Mouse (Mus musculus): ENCODE results near the gene Shisa5. TPM values are rescaled to one million over a fixed set of nuclear protein-coding genes. Genes with fewer than 3 reads are reported as not detected.

Shisa5 gene
- total and polyA plus RNA-seq, 3 experiments = 41.0 to 71.7 TPM; not detected in 1

- Histone ChIP-seq H3K36me3 (ENCODE audit: control insufficient read depth in 1 of 2, insufficient read depth in 2 of 2, low read length in 2 of 2) (peaks cover 0 to 26% of the 10 kb centered on the region in 2 experiments; a peak in 2 of 4 replicates), H3K4me1 (ENCODE audit: control insufficient read depth in 1 of 2, insufficient read depth in 2 of 2, low read length in 2 of 2) (peaks cover 5 to 32% of the 10 kb centered on the region in 2 experiments), H3K9ac (ENCODE audit: control insufficient read depth, low read depth, low read length, poor library complexity, severe bottlenecking) (peak overlapping the region; percentile 74), H3K79me2 (ENCODE audit: control insufficient read depth, insufficient read depth, low read length, poor library complexity) (peaks cover 4% of the 10 kb centered on the region), H3K9me3 (replicated peaks; ENCODE audit: insufficient read depth, low read length) (no peaks in the 10 kb centered on the region), H3K27me3 (ENCODE audit: control insufficient read depth in 1 of 2, insufficient read depth in 2 of 2, low read length in 2 of 2) (no peaks in the 10 kb centered on the region), H3K4me3 (ENCODE audit: control insufficient read depth in 1 of 2, insufficient read depth in 1 of 2, low read depth in 2 of 2, low read length in 2 of 2) (peak overlapping the region; percentile 35 to 57), H3K27ac (ENCODE audit: control insufficient read depth, low read depth, low read length) (peak overlapping the region; percentile 81)
- no peak for DNase-seq (ENCODE audit: low read depth, low spot score)
- TF ChIP-seq POLR2AphosphoS2 (IDR thresholded peaks at IDR 0.05; ENCODE audit: low read length) (no peak), SMC3 (IDR thresholded peaks at IDR 0.05; ENCODE audit: low read depth, low read length) (no peak), UBTF (IDR thresholded peaks at IDR 0.05; ENCODE audit: borderline replicate concordance, insufficient read depth, low read depth, low read length) (no peak), GATA1 (IDR thresholded peaks at IDR 0.05; ENCODE audit: low read depth, low read length) (no peak), ZMIZ1 (IDR thresholded peaks at IDR 0.05; ENCODE audit: low read depth, low read length) (no peak), BHLHE40 (IDR thresholded peaks at IDR 0.05; ENCODE audit: borderline replicate concordance, low read depth, low read length) (no peak), ZC3H11A (IDR thresholded peaks at IDR 0.05; ENCODE audit: low read depth, low read length) (no peak), KAT2A (conservative IDR thresholded peaks at IDR 0.05; ENCODE audit: low read depth, low read length) (no peak), SIN3A (IDR thresholded peaks at IDR 0.05; ENCODE audit: low read length) (no peak), MAX (IDR thresholded peaks at IDR 0.05; ENCODE audit: low read length) (no peak), TCF12 (IDR thresholded peaks at IDR 0.05; ENCODE audit: low read depth, low read length) (no peak), CHD2 (IDR thresholded peaks at IDR 0.05; ENCODE audit: low read length) (no peak), E2F4 (IDR thresholded peaks at IDR 0.05; ENCODE audit: borderline replicate concordance, low read depth, low read length) (no peak), HCFC1 (IDR thresholded peaks at IDR 0.05; ENCODE audit: low read depth, low read length) (no peak), MXI1 (IDR thresholded peaks at IDR 0.05; ENCODE audit: low read depth, low read length) (no peak), ZKSCAN1 (IDR thresholded peaks at IDR 0.05; ENCODE audit: low read depth, low read length) (no peak)
These were observed 17.1 kb downstream of the Shisa5 start for GRCm38 (mm10) chr9:109055271-109056030.

- H3K9me3 ChIP-seq (replicated peaks; ENCODE audit: insufficient read depth, low read length) = no peaks in the 10 kb centered on the region
- no peak for DNase-seq (ENCODE audit: low read depth, low spot score)
- H3K4me1 ChIP-seq (ENCODE audit: control insufficient read depth in 1 of 2, insufficient read depth in 2 of 2, low read length in 2 of 2) = peaks cover 5 to 32% of the 10 kb centered on the region in 2 experiments
- peaks cover 0 to 26% of the 10 kb centered on the region in 2 experiments; a peak in 2 of 4 replicates for H3K36me3 ChIP-seq (ENCODE audit: control insufficient read depth in 1 of 2, insufficient read depth in 2 of 2, low read length in 2 of 2)
- H3K9ac ChIP-seq (ENCODE audit: control insufficient read depth, low read depth, low read length, poor library complexity, severe bottlenecking) = no peak overlapping the region
- no peaks in the 10 kb centered on the region for H3K27me3 ChIP-seq (ENCODE audit: control insufficient read depth in 1 of 2, insufficient read depth in 2 of 2, low read length in 2 of 2)
- H3K27ac ChIP-seq (ENCODE audit: control insufficient read depth, low read depth, low read length) = no peak overlapping the region
- peaks cover 4% of the 10 kb centered on the region for H3K79me2 ChIP-seq (ENCODE audit: control insufficient read depth, insufficient read depth, low read length, poor library complexity)
- TF ChIP-seq USF2 (IDR thresholded peaks at IDR 0.05; ENCODE audit: borderline replicate concordance in 1 of 2, insufficient read depth in 1 of 2, low read depth in 1 of 2, low read length in 2 of 2) (no peak), CTCF (IDR thresholded peaks at IDR 0.05 in 2 of 3, conservative IDR thresholded peaks at IDR 0.05 in 1 of 3; ENCODE audit: control insufficient read depth in 1 of 3, insufficient read depth in 1 of 3, low read depth in 2 of 3, low read length in 3 of 3, poor library complexity in 1 of 3, severe bottlenecking in 1 of 3) (no peak), CHD1 (IDR thresholded peaks at IDR 0.05; ENCODE audit: low read depth, low read length) (no peak), GATA1 (IDR thresholded peaks at IDR 0.05; ENCODE audit: low read depth, low read length) (no peak), MYC (IDR thresholded peaks at IDR 0.05; ENCODE audit: low read depth, low read length) (no peak), NRF1 (IDR thresholded peaks at IDR 0.05; ENCODE audit: insufficient read depth, low read depth, low read length, poor library complexity, severe bottlenecking) (no peak)
- no peak overlapping the region for H3K4me3 ChIP-seq (ENCODE audit: control insufficient read depth in 1 of 2, insufficient read depth in 1 of 2, low read depth in 2 of 2, low read length in 2 of 2)
These were observed 17.8 kb downstream of the Shisa5 start for GRCm38 (mm10) chr9:109056081-109056690.

Data from MEL (cell line).